22 mouse cellular contexts compared by ENCODE assay signal in the genomic region with DNA sequence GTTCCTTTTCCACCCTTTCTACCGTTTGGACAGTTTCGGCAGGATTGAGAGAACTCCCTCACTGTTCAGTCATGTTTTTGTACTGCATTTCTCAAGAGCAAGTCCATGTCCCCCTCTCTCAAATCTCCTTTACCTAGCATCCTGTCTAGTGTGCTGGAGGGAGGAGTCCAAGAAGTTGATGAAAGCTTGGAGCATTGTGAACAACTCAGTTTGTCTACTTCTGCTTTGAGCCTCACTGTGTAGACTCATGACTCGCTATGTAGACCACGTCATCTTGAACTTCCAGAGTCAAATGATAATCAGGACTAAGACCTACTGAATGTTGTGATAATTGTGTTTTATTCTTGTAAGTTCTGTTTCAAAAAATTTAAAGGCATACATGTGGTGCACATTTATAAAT. TPM values are rescaled to one million over a fixed set of nuclear protein-coding genes. Genes with fewer than 3 reads are reported as not detected.
A peak's percentile ranks its signal among the peaks of the same experiment; 100 is the strongest.
DNase-seq lines count a peak whose midpoint lies in the region; ATAC-seq and TF ChIP-seq lines count a peak whose summit lies in the region.
"Had no signal": no experiment of that assay in that cellular context is flagged by ENCODE, and none has a peak within 500 bp of the region (broad histone marks: within the 10 kb centered on the region; RNA-seq: fewer than 3 reads in every experiment).

No protein-coding gene starts in this region.

- no peaks in the 10 kb centered on the region for H3K36me3 ChIP-seq in liver, embryonic 16.5 days (ENCODE audit: control insufficient read depth, insufficient read depth)
- no peaks in the 10 kb centered on the region for H3K36me3 ChIP-seq in liver, embryonic 11.5 days (ENCODE audit: control insufficient read depth, insufficient read depth, low read length)
- H3K36me3 ChIP-seq: embryonic facial prominence, embryonic 15.5 days; forebrain, embryonic 10.5 days; heart, embryonic 10.5 days had no signal

- H3K9ac ChIP-seq in liver, embryonic 16.5 days (ENCODE audit: low read depth, low read length) = no peak overlapping the region
- H3K9ac ChIP-seq in liver, embryonic 11.5 days (ENCODE audit: low read depth, low read length) = no peak overlapping the region
- H3K9ac ChIP-seq: embryonic facial prominence, embryonic 15.5 days; hindbrain, embryonic 14.5 days had no signal

- TF ChIP-seq POLR2A in bone marrow, adult 2 months (IDR thresholded peaks at IDR 0.05; ENCODE audit: borderline replicate concordance, control insufficient read depth, low read depth, low read length) = no peak

- H3K4me2 ChIP-seq in liver, embryonic 16.5 days (ENCODE audit: low read depth, low read length) = no peak overlapping the region
- no peak overlapping the region for H3K4me2 ChIP-seq in liver, embryonic 11.5 days
- H3K4me2 ChIP-seq: embryonic facial prominence, embryonic 15.5 days; hindbrain, embryonic 14.5 days had no signal

- no peak for DNase-seq in liver, embryonic 11.5 days (ENCODE audit: low spot score)
- peak; percentile 47 for DNase-seq in 416B (ENCODE audit: low read depth)
- DNase-seq in adrenal gland, postnatal 4 days (ENCODE audit: low spot score in 2 of 2) = no peak
- DNase-seq: adrenal gland, adult 8-10 months; adrenal gland, postnatal 36 days; cerebellum, adult 2 months; cerebellum, postnatal 10 days; embryo, embryonic 11 days; gastrocnemius, postnatal 36 days; heart, adult 18-20 months; heart, postnatal 10 days had no signal

- no peak for TF ChIP-seq CTCF in bone marrow, adult 2 months (IDR thresholded peaks at IDR 0.05; ENCODE audit: control insufficient read depth, insufficient read depth, low read length)

- no peaks in the 10 kb centered on the region for H3K27me3 ChIP-seq in liver, embryonic 16.5 days (ENCODE audit: control insufficient read depth, insufficient read depth, low read depth, low read length)
- H3K27me3 ChIP-seq in liver, embryonic 11.5 days (replicated peaks; ENCODE audit: control insufficient read depth, insufficient read depth, low read length) = no peaks in the 10 kb centered on the region
- H3K27me3 ChIP-seq: CH12.LX; embryonic facial prominence, embryonic 15.5 days had no signal

- peaks cover 14% of the 10 kb centered on the region for H3K4me1 ChIP-seq in liver, embryonic 16.5 days (ENCODE audit: control insufficient read depth, low read depth, low read length)
- peaks cover 8% of the 10 kb centered on the region; the same call in 1 of the 2 replicates for H3K4me1 ChIP-seq in liver, embryonic 11.5 days (replicated peaks; ENCODE audit: control insufficient read depth, insufficient read depth, low read length)
- H3K4me1 ChIP-seq in bone marrow, adult 2 months (ENCODE audit: control insufficient read depth, insufficient read depth, low read length) = peaks cover 9% of the 10 kb centered on the region

- 0 out of 2 replicates have a peak overlapping the region, but pooled peaks have one; percentile 3 for H3K27ac ChIP-seq in liver, embryonic 16.5 days (ENCODE audit: low read length)
- H3K27ac ChIP-seq in liver, embryonic 11.5 days (ENCODE audit: low read depth, low read length) = no peak overlapping the region
- H3K27ac ChIP-seq in bone marrow, adult 2 months (ENCODE audit: control insufficient read depth, insufficient read depth, low read depth, low read length, poor library complexity) = peak overlapping the region; percentile 22; the same call in 1 of the 2 replicates
- H3K27ac ChIP-seq: embryonic facial prominence, embryonic 15.5 days; forebrain, embryonic 10.5 days; heart, embryonic 10.5 days; hindbrain, embryonic 14.5 days had no signal

- H3K4me3 ChIP-seq in liver, embryonic 16.5 days (ENCODE audit: low read depth, low read length) = no peak overlapping the region
- H3K4me3 ChIP-seq in liver, embryonic 11.5 days (ENCODE audit: low read depth, low read length) = no peak overlapping the region
- no peak overlapping the region for H3K4me3 ChIP-seq in bone marrow, adult 2 months (replicated peaks; ENCODE audit: control insufficient read depth, low read depth, low read length)
- H3K4me3 ChIP-seq: embryonic facial prominence, embryonic 15.5 days; erythroblast, embryonic 14.5 days; forebrain, embryonic 10.5 days; heart, embryonic 10.5 days had no signal

- WGBS in liver, embryonic 16.5 days (ENCODE audit: insufficient replicate concordance) = 58% methylated on average over 4 of the region's 4 CpGs
- WGBS in liver, embryonic 11.5 days = 67% methylated on average over 4 of the region's 4 CpGs
- WGBS in bone marrow, adult 2 months = 37% methylated on average over 4 of the region's 4 CpGs

- no peaks in the 10 kb centered on the region for H3K9me3 ChIP-seq in liver, embryonic 16.5 days (replicated peaks; ENCODE audit: control insufficient read depth, low read length)
- H3K9me3 ChIP-seq in liver, embryonic 11.5 days (ENCODE audit: control insufficient read depth, low read length) = no peaks in the 10 kb centered on the region
- H3K9me3 ChIP-seq: embryonic facial prominence, embryonic 15.5 days; forebrain, embryonic 10.5 days; heart, embryonic 10.5 days had no signal

- ATAC-seq in liver, embryonic 16.5 days (ENCODE audit: low read depth) = no peak
- no peak for ATAC-seq in liver, embryonic 11.5 days (replicated peaks; ENCODE audit: low FRiP score)
- 0 out of 2 replicates have a peak, but pooled peaks have one; percentile 21 for ATAC-seq in megakaryocyte progenitor cell, adult 5-6 weeks (replicated peaks; ENCODE audit: poor library complexity)
- ATAC-seq in cerebellum, adult (ENCODE audit: insufficient number of reproducible peaks, low FRiP score, low TSS enrichment) = no peak
- ATAC-seq: forebrain, embryonic 14.5 days had no signal

RNA-seq across cellular contexts. Expression of a gene that starts 46.4 kb away (rescaled TPM):
- 2.4 and 3.0 TPM in 2 replicates for polyA plus RNA-seq in liver, embryonic 16.5 days (2015; fragmentation: Nextera tagmentation; extraction: Ambion mirVana)
- 10.0 and 10.4 TPM in 2 replicates for polyA plus RNA-seq in liver, embryonic 11.5 days (2014; fragmentation: Nextera tagmentation; extraction: Ambion mirVana)
- polyA plus RNA-seq in bone marrow, adult 2 months (2011; ENCODE audit: insufficient read depth, insufficient read length, low replicate concordance, missing spikeins) = 3.3 and 7.1 TPM in 2 replicates
- total RNA-seq in megakaryocyte progenitor cell, adult 5-6 weeks (2015) = 17.5 and 17.6 TPM in 2 replicates
- total RNA-seq in megakaryocyte progenitor cell, adult 5-6 weeks (2017) = 10.2 TPM in 2 replicates
- 10 to 100 TPM; 32.2 to 33.0 TPM for total RNA-seq in adrenal gland, postnatal 4 days (2021)
